Comparison of ENCODE assay signal across 8 mouse cellular contexts in genomic region chr6:108667599-108668021, GRCm38 (mm10). TPM values are rescaled to one million over a fixed set of nuclear protein-coding genes. Genes with fewer than 3 reads are reported as not detected.
A peak's percentile ranks its signal among the peaks of the same experiment; 100 is the strongest.
DNase-seq lines count a peak whose midpoint lies in the region; ATAC-seq and TF ChIP-seq lines count a peak whose summit lies in the region.

No protein-coding gene starts in this region.

- H3K9ac ChIP-seq in lung, postnatal 0 days (replicated peaks; ENCODE audit: low read depth), result no peak overlapping the region
- H3K9ac ChIP-seq in forebrain, embryonic 13.5 days, result 0 out of 2 replicates have a peak overlapping the region, but pooled peaks have one; percentile 32
- peak overlapping the region; percentile 32; the same call in 1 of the 2 replicates for H3K9ac ChIP-seq in intestine, embryonic 15.5 days
- H3K9ac ChIP-seq in midbrain, embryonic 14.5 days (replicated peaks; ENCODE audit: low read length), result no peak overlapping the region

- no peak for TF ChIP-seq CTCF in lung, postnatal 0 days (IDR thresholded peaks at IDR 0.05)

- 17% methylated on average over 6 of the region's 6 CpGs for WGBS in lung, postnatal 0 days
- WGBS in forebrain, embryonic 13.5 days, result 9% methylated on average over 6 of the region's 6 CpGs
- WGBS in intestine, embryonic 15.5 days, result 29% methylated on average over 6 of the region's 6 CpGs
- 20% methylated on average over 6 of the region's 6 CpGs for WGBS in midbrain, embryonic 14.5 days

- no peak for DNase-seq in lung, postnatal 0 days (ENCODE audit: low spot score)
- no peak for DNase-seq in lung, postnatal 25 days (ENCODE audit: low spot score)
- DNase-seq in midbrain, embryonic 14.5 days, result peak; percentile 18
- DNase-seq in adrenal gland, postnatal 36 days, result no peak
- no peak for DNase-seq in layer of hippocampus, adult 9-11 months

- TF ChIP-seq EP300 in lung, postnatal 0 days (IDR thresholded peaks at IDR 0.05), result no peak

- no peaks in the 10 kb centered on the region for H3K27me3 ChIP-seq in lung, postnatal 0 days (replicated peaks; ENCODE audit: insufficient read depth, low read length)
- H3K27me3 ChIP-seq in forebrain, embryonic 13.5 days, result 0 out of 2 replicates have a peak, but pooled peaks cover 5% of the 10 kb centered on the region
- no peaks in the 10 kb centered on the region for H3K27me3 ChIP-seq in intestine, embryonic 15.5 days (replicated peaks)
- H3K27me3 ChIP-seq in midbrain, embryonic 14.5 days (ENCODE audit: control insufficient read depth, insufficient read depth, low read length), result no peaks in the 10 kb centered on the region

- no peaks in the 10 kb centered on the region for H3K9me3 ChIP-seq in lung, postnatal 0 days (ENCODE audit: low read length)
- H3K9me3 ChIP-seq in forebrain, embryonic 13.5 days (replicated peaks), result no peaks in the 10 kb centered on the region
- no peaks in the 10 kb centered on the region for H3K9me3 ChIP-seq in intestine, embryonic 15.5 days
- H3K9me3 ChIP-seq in midbrain, embryonic 14.5 days (ENCODE audit: control insufficient read depth, low read length), result no peaks in the 10 kb centered on the region

- peaks cover 11% of the 10 kb centered on the region; the same call in 1 of the 2 replicates for H3K36me3 ChIP-seq in lung, postnatal 0 days (ENCODE audit: insufficient read depth, low read length)
- H3K36me3 ChIP-seq in forebrain, embryonic 13.5 days (ENCODE audit: poor library complexity, severe bottlenecking), result peaks cover 16% of the 10 kb centered on the region
- peaks cover 12% of the 10 kb centered on the region for H3K36me3 ChIP-seq in intestine, embryonic 15.5 days
- no peaks in the 10 kb centered on the region for H3K36me3 ChIP-seq in midbrain, embryonic 14.5 days (ENCODE audit: control insufficient read depth, insufficient read depth, low read length)

- H3K4me1 ChIP-seq in lung, postnatal 0 days (ENCODE audit: insufficient read depth, low read depth, low read length), result peaks cover 10% of the 10 kb centered on the region; the same call in 1 of the 2 replicates
- H3K4me1 ChIP-seq in forebrain, embryonic 13.5 days, result peaks cover 27% of the 10 kb centered on the region
- H3K4me1 ChIP-seq in intestine, embryonic 15.5 days (replicated peaks), result peaks cover 28% of the 10 kb centered on the region
- peaks cover 11% of the 10 kb centered on the region for H3K4me1 ChIP-seq in midbrain, embryonic 14.5 days (ENCODE audit: control insufficient read depth, insufficient read depth, low read length)

- H3K27ac ChIP-seq in lung, postnatal 0 days (ENCODE audit: low read length), result peak overlapping the region; percentile 81
- peak overlapping the region; percentile 49 for H3K27ac ChIP-seq in forebrain, embryonic 13.5 days
- H3K27ac ChIP-seq in intestine, embryonic 15.5 days, result peak overlapping the region; percentile 75
- peak overlapping the region; percentile 53; the same call in 1 of the 2 replicates for H3K27ac ChIP-seq in midbrain, embryonic 14.5 days (replicated peaks; ENCODE audit: low read depth, low read length)

- peak overlapping the region; percentile 52; the same call in 1 of the 2 replicates for H3K4me2 ChIP-seq in lung, postnatal 0 days (replicated peaks; ENCODE audit: low read depth, low read length)
- peak overlapping the region; percentile 56; the same call in 1 of the 2 replicates for H3K4me2 ChIP-seq in forebrain, embryonic 13.5 days
- H3K4me2 ChIP-seq in intestine, embryonic 15.5 days (replicated peaks), result peak overlapping the region; percentile 60; the same call in 1 of the 2 replicates
- H3K4me2 ChIP-seq in midbrain, embryonic 14.5 days (ENCODE audit: low read length), result peak overlapping the region; percentile 73

- ATAC-seq in lung, postnatal 0 days, result peak; percentile 23
- ATAC-seq in forebrain, embryonic 13.5 days, result peak; percentile 39
- ATAC-seq in intestine, embryonic 15.5 days, result peak; percentile 28
- peak; percentile 31; the same call in 1 of the 2 replicates for ATAC-seq in midbrain, embryonic 14.5 days (ENCODE audit: low FRiP score, low TSS enrichment)
- no peak for ATAC-seq in granulocyte monocyte progenitor cell, adult 5-6 weeks (replicated peaks; ENCODE audit: poor library complexity, severe bottlenecking)

- H3K4me3 ChIP-seq in lung, postnatal 0 days (ENCODE audit: low read depth, low read length), result no peak overlapping the region
- no peak overlapping the region for H3K4me3 ChIP-seq in forebrain, embryonic 13.5 days
- no peak overlapping the region for H3K4me3 ChIP-seq in intestine, embryonic 15.5 days (replicated peaks)
- no peak overlapping the region for H3K4me3 ChIP-seq in midbrain, embryonic 14.5 days (replicated peaks; ENCODE audit: low read depth, low read length)

RNA-seq across cellular contexts. Expression of gene Bhlhe40, which starts 7.2 kb away (rescaled TPM):
- polyA plus RNA-seq in lung, postnatal 0 days (2015; fragmentation: Nextera tagmentation; extraction: Ambion mirVana), result 14.9 and 27.1 TPM in 2 replicates
- 6.8 and 8.1 TPM in 2 replicates for polyA plus RNA-seq in forebrain, embryonic 13.5 days (2015; fragmentation: Nextera tagmentation; extraction: Ambion mirVana)
- polyA plus RNA-seq in intestine, embryonic 15.5 days (2015; fragmentation: Nextera tagmentation; extraction: Ambion mirVana), result 46.4 and 50.1 TPM in 2 replicates
- 3.8 and 4.6 TPM in 2 replicates for polyA plus RNA-seq in midbrain, embryonic 14.5 days (2014; fragmentation: Nextera tagmentation; extraction: Ambion mirVana)
- total RNA-seq in granulocyte monocyte progenitor cell, adult 5-6 weeks (2014; fragmentation: Nextera tagmentation), result 1.7 and 2.1 TPM in 2 replicates
- total RNA-seq in granulocyte monocyte progenitor cell, adult 5-6 weeks (2017), result 3.5 and 5.9 TPM in 2 replicates
- total RNA-seq in adrenal gland, postnatal 36 days (2021), result 100 to 1,000 TPM; 116 to 118 TPM

Comparison
In these comparisons a context has a peak if more than half of its experiments do, and no peak if none do; other contexts are left out.
1. H3K9ac ChIP-seq: peak in forebrain, embryonic 13.5 days (single experiment) and intestine, embryonic 15.5 days (single experiment); none in lung, postnatal 0 days (single experiment) and midbrain, embryonic 14.5 days (single experiment).
2. Peak in every context shown above with its lines, with median percentiles within 50 percentile points of each other: H3K27ac ChIP-seq and H3K4me2 ChIP-seq.